Mouse (Mus musculus) heart, embryonic 14.5 days (tissue): ENCODE data around the gene Hist1h2bh. TPM values are rescaled to one million over a fixed set of nuclear protein-coding genes. Genes with fewer than 3 reads are reported as not detected.

Source experiments
- ATAC-seq: fragments of 200-750 bp; cut with Nextera tagmentation; 2 replicates; pipeline ENCODE4 v1.8.0; 2017; ENCODE audit warnings: low read depth, moderate TSS enrichment; ENCODE audit not compliant: insufficient number of reproducible peaks, insufficient read depth, low FRiP score
- H3K27ac ChIP-seq, 2 experiments: fragments of 200-500 bp in 1 of 2; fragments of 300-500 bp in 1 of 2; sonication (generic) in 1 of 2; replicated peaks in 1 of 2; 2 replicates each; pipeline ENCODE4 v1.5.1; 2012 to 2014; ENCODE audit warnings: low read depth in 2 of 2, low read length in 2 of 2, control low read depth in 1 of 2, mild to moderate bottlenecking in 1 of 2, mixed read lengths in 1 of 2; ENCODE audit not compliant: control insufficient read depth in 1 of 2, insufficient read depth in 1 of 2
- H3K27me3 ChIP-seq: fragments of 300-500 bp; sonication (generic); 2 replicates; pipeline ENCODE4 v1.6.1; 2014; ENCODE audit warnings: mild to moderate bottlenecking, low read length, control low read depth; ENCODE audit not compliant: control insufficient read depth, insufficient read depth
- H3K36me3 ChIP-seq: fragments of 300-500 bp; sonication (generic); 2 replicates; pipeline ENCODE4 v1.6.1; 2014; ENCODE audit warnings: mild to moderate bottlenecking, control low read depth, low read length, mixed read lengths; ENCODE audit not compliant: control insufficient read depth, insufficient read depth
- H3K4me1 ChIP-seq, 2 experiments: fragments of 200-500 bp in 1 of 2; fragments of 300-500 bp in 1 of 2; sonication (generic) in 1 of 2; 2 replicates each; pipeline ENCODE4 v1.6.1; 2012 to 2014; ENCODE audit warnings: low read length in 2 of 2, control low read depth in 1 of 2, mixed read lengths in 1 of 2; ENCODE audit not compliant: control insufficient read depth in 2 of 2, insufficient read depth in 2 of 2
- H3K4me2 ChIP-seq: fragments of 300-500 bp; sonication (generic); 2 replicates; pipeline ENCODE4 v1.6.1; 2014; ENCODE audit warnings: mild to moderate bottlenecking, low read length
- H3K4me3 ChIP-seq, 2 experiments: fragments of 200-500 bp in 1 of 2; fragments of 300-500 bp in 1 of 2; sonication (generic) in 1 of 2; 2 replicates each; pipeline ENCODE4 v1.5.1; 2012 to 2014; ENCODE audit warnings: low read length in 2 of 2, mild to moderate bottlenecking in 2 of 2, control low read depth in 1 of 2, low read depth in 1 of 2, moderate library complexity in 1 of 2; ENCODE audit not compliant: control insufficient read depth in 1 of 2, insufficient read depth in 1 of 2
- H3K9ac ChIP-seq: fragments of 300-500 bp; sonication (generic); 2 replicates; pipeline ENCODE4 v1.6.1; 2014; ENCODE audit warnings: mild to moderate bottlenecking, low read length
- H3K9me3 ChIP-seq: fragments of 300-500 bp; sonication (generic); 2 replicates; pipeline ENCODE4 v1.6.1; 2016; ENCODE audit warnings: low read length, control low read depth; ENCODE audit not compliant: control insufficient read depth
- WGBS: fragments of 180-500 bp; shearing (Covaris S2); extraction: QIAGEN DNeasy Blood & Tissue Kit; methylation state at CpG from one replicate; pipeline ENCODE4 v1.1.7; 2014; 5-methylcytosine and 5-hydroxymethylcytosine counted together
- polyA plus RNA-seq: library from polyadenylated mRNA; unstranded; fragments of >200 nt; fragmentation: Nextera tagmentation; extraction: Ambion mirVana; gene quantifications from 2 replicates; pipeline ENCODE4 v1.2.1, GENCODE M21; 2014

The Hist1h2bh gene
- polyA plus RNA-seq, 1 experiment from 2014 or later: 0.65 TPM

- Histone ChIP-seq H3K36me3 (no peaks in the 10 kb centered on the region), H3K4me2 (no peak overlapping the region), H3K4me3 (no peak overlapping the region), H3K27ac (no peak overlapping the region), H3K4me1 (peaks cover under 1 to 9% of the 10 kb centered on the region in 2 experiments), H3K9me3 (no peaks in the 10 kb centered on the region), H3K9ac (no peak overlapping the region), H3K27me3 (no peaks in the 10 kb centered on the region)
- 49% methylated on average over 5 of the region's 5 CpGs for WGBS
- no peak for ATAC-seq
Observed at GRCm38 (mm10) chr13:23523976-23524375, 19.2 kb downstream of the Hist1h2bh start.

GRCm38 (mm10) chr13:23521703-23522102, 21.5 kb downstream of the Hist1h2bh start:
- no peak overlapping the region for H3K9ac ChIP-seq
- peak overlapping the region; percentile 51 for H3K4me2 ChIP-seq
- peaks cover 0 to 6% of the 10 kb centered on the region in 2 experiments; a peak in 2 of 4 replicates for H3K4me1 ChIP-seq
- H3K27me3 ChIP-seq: no peaks in the 10 kb centered on the region
- H3K9me3 ChIP-seq: no peaks in the 10 kb centered on the region
- H3K36me3 ChIP-seq: no peaks in the 10 kb centered on the region
- ATAC-seq: no peak
- H3K4me3 ChIP-seq: 0 out of 4 replicates have a peak overlapping the region, but pooled peaks of 1 of the 2 experiments have one; percentile 14
- under 1% methylated on average over 14 of the region's 14 CpGs for WGBS
- no peak overlapping the region for H3K27ac ChIP-seq

- H3K27ac ChIP-seq: peak overlapping the region; percentile 45 to 58
- H3K4me2 ChIP-seq: peak overlapping the region; percentile 96
- no peaks in the 10 kb centered on the region for H3K27me3 ChIP-seq
- ATAC-seq: peak; percentile 54; the same call in 1 of the 2 replicates
- no peaks in the 10 kb centered on the region for H3K9me3 ChIP-seq
- H3K9ac ChIP-seq: peak overlapping the region; percentile 55
- H3K36me3 ChIP-seq: no peaks in the 10 kb centered on the region
- WGBS: 1% methylated on average over 10 of the region's 10 CpGs
- H3K4me3 ChIP-seq: peak overlapping the region; percentile 26 to 62; a peak in 3 of 4 replicates
- peaks cover 3 to 4% of the 10 kb centered on the region in 2 experiments; a peak in 2 of 4 replicates for H3K4me1 ChIP-seq
Observed at GRCm38 (mm10) chr13:23519416-23519815, 23.8 kb downstream of the Hist1h2bh start.

- H3K4me3 ChIP-seq: peak overlapping the region; percentile 26 to 62; a peak in 3 of 4 replicates
- peak overlapping the region; percentile 45 to 58 for H3K27ac ChIP-seq
- H3K9me3 ChIP-seq: no peaks in the 10 kb centered on the region
- no peaks in the 10 kb centered on the region for H3K36me3 ChIP-seq
- peak overlapping the region; percentile 96 for H3K4me2 ChIP-seq
- under 1% methylated on average over 6 of the region's 6 CpGs for WGBS
- H3K27me3 ChIP-seq: no peaks in the 10 kb centered on the region
- peaks cover 3 to 4% of the 10 kb centered on the region in 2 experiments; a peak in 2 of 4 replicates for H3K4me1 ChIP-seq
- ATAC-seq: 0 out of 2 replicates have a peak, but pooled peaks have one; percentile 23
- H3K9ac ChIP-seq: peak overlapping the region; percentile 55
Observed at GRCm38 (mm10) chr13:23518885-23519284, 24.3 kb downstream of the Hist1h2bh start.

- ATAC-seq: no peak
- Histone ChIP-seq H3K27me3 (no peaks in the 10 kb centered on the region), H3K4me3 (peak overlapping the region; percentile 41 to 62; a peak in 3 of 4 replicates), H3K9ac (peak overlapping the region; percentile 67), H3K4me2 (peak overlapping the region; percentile 96), H3K27ac (peak overlapping the region in 1 of 2 experiments; percentile 72; a peak in 2 of 4 replicates), H3K9me3 (no peaks in the 10 kb centered on the region), H3K4me1 (peaks cover 3 to 4% of the 10 kb centered on the region in 2 experiments; a peak in 2 of 4 replicates), H3K36me3 (no peaks in the 10 kb centered on the region)
- under 1% methylated on average over 6 of the region's 6 CpGs for WGBS
Observed at GRCm38 (mm10) chr13:23518295-23518603, 24.9 kb downstream of the Hist1h2bh start.

GRCm38 (mm10) chr13:23517603-23518294, 25.4 kb downstream of the Hist1h2bh start:
- Histone ChIP-seq H3K4me3 (peak overlapping the region; percentile 62 to 74), H3K27me3 (no peaks in the 10 kb centered on the region), H3K36me3 (no peaks in the 10 kb centered on the region), H3K9me3 (no peaks in the 10 kb centered on the region), H3K4me1 (peaks cover 3 to 4% of the 10 kb centered on the region in 2 experiments; a peak in 2 of 4 replicates), H3K9ac (peak overlapping the region; percentile 74), H3K4me2 (peak overlapping the region; percentile 96), H3K27ac (peak overlapping the region; percentile 78 to 89)
- under 1% methylated on average over 27 of the region's 27 CpGs for WGBS
- peak; percentile 79 for ATAC-seq

GRCm38 (mm10) chr13:23516822-23517602, 26.2 kb downstream of the Hist1h2bh start:
- Histone ChIP-seq H3K4me1 (peaks cover 3 to 4% of the 10 kb centered on the region in 2 experiments; a peak in 2 of 4 replicates), H3K27me3 (no peaks in the 10 kb centered on the region), H3K4me2 (peak overlapping the region; percentile 96), H3K27ac (peak overlapping the region; percentile 78 to 89), H3K4me3 (peak overlapping the region; percentile 62 to 74), H3K9ac (peak overlapping the region; percentile 69), H3K36me3 (no peaks in the 10 kb centered on the region), H3K9me3 (no peaks in the 10 kb centered on the region)
- no peak; the same call in 1 of the 2 replicates for ATAC-seq
- 1% methylated on average over 19 of the region's 19 CpGs for WGBS
